Mouse (Mus musculus): ENCODE measurements around the gene Hrh2.
A peak's percentile ranks its signal among the peaks of the same experiment; 100 is the strongest.

The Hrh2 gene

GRCm38 (mm10) chr13:54192021-54192481 is at the start of gene Hrh2:
Gene Hrh2, plus strand, starts transcription at chr13:54192129.
- DNase-seq: no peak

- DNase-seq: no peak
Observed at GRCm38 (mm10) chr13:54143788-54144187, 48.1 kb upstream of the Hrh2 start.

GRCm38 (mm10) chr13:54144624-54145023 is 47.3 kb upstream of the Hrh2 start:
- no peak for DNase-seq

- DNase-seq: peak; percentile 5
Observed at GRCm38 (mm10) chr13:54147328-54147727, 44.6 kb upstream of the Hrh2 start.

GRCm38 (mm10) chr13:54152421-54152820 is 39.5 kb upstream of the Hrh2 start:
- DNase-seq: no peak

- DNase-seq: no peak
Observed at GRCm38 (mm10) chr13:54152911-54153310, 39.0 kb upstream of the Hrh2 start.

- no peak for DNase-seq
Observed at GRCm38 (mm10) chr13:54153672-54154218, 38.2 kb upstream of the Hrh2 start.

- DNase-seq: no peak
Observed at GRCm38 (mm10) chr13:54155822-54156221, 36.1 kb upstream of the Hrh2 start.

- no peak for DNase-seq
Observed at GRCm38 (mm10) chr13:54159256-54159655, 32.7 kb upstream of the Hrh2 start.

- no peak for DNase-seq
Observed at GRCm38 (mm10) chr13:54159756-54160155, 32.2 kb upstream of the Hrh2 start.

- DNase-seq: no peak
Observed at GRCm38 (mm10) chr13:54160546-54160945, 31.4 kb upstream of the Hrh2 start.

GRCm38 (mm10) chr13:54161514-54161913 is 30.4 kb upstream of the Hrh2 start:
- no peak for DNase-seq

- DNase-seq: no peak
Observed at GRCm38 (mm10) chr13:54163363-54163762, 28.6 kb upstream of the Hrh2 start.

- no peak for DNase-seq
Observed at GRCm38 (mm10) chr13:54164462-54164861, 27.5 kb upstream of the Hrh2 start.

- DNase-seq: peak; percentile 9
Observed at GRCm38 (mm10) chr13:54165066-54165465, 26.9 kb upstream of the Hrh2 start.

GRCm38 (mm10) chr13:54165765-54166164 is 26.2 kb upstream of the Hrh2 start:
- DNase-seq: no peak

GRCm38 (mm10) chr13:54167036-54167435 is 24.9 kb upstream of the Hrh2 start:
- no peak for DNase-seq

- no peak for DNase-seq
Observed at GRCm38 (mm10) chr13:54168675-54169074, 23.3 kb upstream of the Hrh2 start.

- no peak for DNase-seq
Observed at GRCm38 (mm10) chr13:54170288-54170687, 21.6 kb upstream of the Hrh2 start.

GRCm38 (mm10) chr13:54171346-54171745 is 20.6 kb upstream of the Hrh2 start:
- no peak for DNase-seq

GRCm38 (mm10) chr13:54171761-54172160 is 20.2 kb upstream of the Hrh2 start:
- no peak for DNase-seq

- DNase-seq: no peak
Observed at GRCm38 (mm10) chr13:54173941-54174340, 18.0 kb upstream of the Hrh2 start.

- no peak for DNase-seq
Observed at GRCm38 (mm10) chr13:54174703-54175102, 17.2 kb upstream of the Hrh2 start.

- DNase-seq: no peak
Observed at GRCm38 (mm10) chr13:54175426-54175825, 16.5 kb upstream of the Hrh2 start.

- no peak for DNase-seq
Observed at GRCm38 (mm10) chr13:54176406-54177020, 15.4 kb upstream of the Hrh2 start.
